In the genomic region with DNA sequence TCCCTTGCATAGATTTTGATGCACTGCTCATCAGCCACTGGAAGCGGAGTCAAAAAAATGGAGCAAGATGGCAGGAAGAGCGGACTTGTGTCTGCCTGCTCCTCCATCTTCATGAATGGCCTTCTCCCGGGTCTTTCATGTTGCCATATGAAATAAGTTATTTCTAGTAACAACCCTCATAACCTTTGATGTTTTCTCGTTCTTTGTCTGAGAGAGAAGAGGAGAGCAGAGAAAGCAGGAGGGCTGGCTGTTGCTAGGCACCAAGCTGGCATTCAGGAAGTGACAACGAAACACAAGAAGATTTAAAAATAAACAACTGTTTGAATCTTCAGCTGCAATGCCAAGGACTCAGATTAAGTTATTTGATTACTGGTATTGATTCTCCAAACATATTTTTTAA, we compare ENCODE assay signal across 27 mouse cellular contexts.
DNase-seq lines count a peak whose midpoint lies in the region; ATAC-seq and TF ChIP-seq lines count a peak whose summit lies in the region.
"Had no signal": no experiment of that assay in that cellular context is flagged by ENCODE, and none has a peak within 500 bp of the region (broad histone marks: within the 10 kb centered on the region; RNA-seq: fewer than 3 reads in every experiment).

No protein-coding gene starts in this region.

- DNase-seq in forebrain, postnatal 0 days: peak; percentile 51
- peak; percentile 54 for DNase-seq in brain, adult 2 months (ENCODE audit: low read depth, low spot score)
- DNase-seq in brain, embryonic 18.5 days (ENCODE audit: low read depth, low spot score): peak; percentile 28
- DNase-seq in gastrocnemius, postnatal 14 days: no peak
- DNase-seq: adrenal gland, postnatal 14 days; cerebellum, adult 2 months; cerebellum, postnatal 14 days; gastrocnemius, postnatal 25 days; heart, adult 11 months; kidney, adult 8-10 months; kidney, postnatal 10 days; liver, postnatal 0 days; lung, postnatal 4 days; thymus, postnatal 14 days had no signal

- no peaks in the 10 kb centered on the region for H3K27me3 ChIP-seq in forebrain, postnatal 0 days (ENCODE audit: insufficient read depth, low read length)
- no peaks in the 10 kb centered on the region for H3K27me3 ChIP-seq in forebrain, embryonic 12.5 days
- no peaks in the 10 kb centered on the region for H3K27me3 ChIP-seq in midbrain, embryonic 15.5 days (replicated peaks)
- no peaks in the 10 kb centered on the region for H3K27me3 ChIP-seq in midbrain, embryonic 13.5 days
- H3K27me3 ChIP-seq: heart, embryonic 15.5 days; limb, embryonic 13.5 days; megakaryocyte, embryonic 14.5 days; stomach, embryonic 15.5 days had no signal

- H3K9me3 ChIP-seq in forebrain, postnatal 0 days (ENCODE audit: low read length): no peaks in the 10 kb centered on the region
- no peaks in the 10 kb centered on the region for H3K9me3 ChIP-seq in forebrain, embryonic 12.5 days
- no peaks in the 10 kb centered on the region for H3K9me3 ChIP-seq in midbrain, embryonic 15.5 days
- H3K9me3 ChIP-seq in midbrain, embryonic 13.5 days: no peaks in the 10 kb centered on the region
- H3K9me3 ChIP-seq: heart, embryonic 10.5 days; heart, embryonic 15.5 days; limb, embryonic 13.5 days; megakaryocyte, embryonic 14.5 days; stomach, embryonic 15.5 days had no signal

- H3K4me3 ChIP-seq in forebrain, postnatal 0 days (ENCODE audit: low read depth, low read length): no peak overlapping the region
- no peak overlapping the region for H3K4me3 ChIP-seq in forebrain, embryonic 12.5 days (replicated peaks)
- H3K4me3 ChIP-seq in midbrain, embryonic 15.5 days: no peak overlapping the region
- H3K4me3 ChIP-seq in midbrain, embryonic 13.5 days (replicated peaks): no peak overlapping the region
- H3K4me3 ChIP-seq: erythroblast, embryonic 14.5 days; heart, embryonic 10.5 days; heart, embryonic 15.5 days; limb, embryonic 13.5 days; megakaryocyte, embryonic 14.5 days; stomach, embryonic 15.5 days had no signal

- WGBS in forebrain, postnatal 0 days: 45% methylated on average over 5 of the region's 5 CpGs
- WGBS in forebrain, embryonic 12.5 days: 75% methylated on average over 5 of the region's 5 CpGs
- 55% methylated on average over 5 of the region's 5 CpGs for WGBS in midbrain, embryonic 15.5 days
- 57% methylated on average over 5 of the region's 5 CpGs for WGBS in midbrain, embryonic 13.5 days

- intact Hi-C loops in gastrocnemius, postnatal 14 days (cut with DNase I; ENCODE audit: low total_unique reads): no loop called here

- no peak for TF ChIP-seq CTCF in forebrain, postnatal 0 days (IDR thresholded peaks at IDR 0.05; ENCODE audit: low read depth)

- ATAC-seq in forebrain, postnatal 0 days: peak; percentile 89
- ATAC-seq in forebrain, embryonic 12.5 days (ENCODE audit: low FRiP score): no peak
- ATAC-seq in midbrain, embryonic 15.5 days (replicated peaks): peak; percentile 66; the same call in 1 of the 2 replicates
- ATAC-seq in midbrain, embryonic 13.5 days: no peak
- ATAC-seq: CD4-positive, CD25-positive, alpha-beta regulatory T cell, adult 4 months; intestine, embryonic 16.5 days; liver, postnatal 0 days; lung, postnatal 0 days had no signal

- peak overlapping the region; percentile 70 for H3K27ac ChIP-seq in forebrain, postnatal 0 days (ENCODE audit: low read depth, low read length)
- H3K27ac ChIP-seq in forebrain, embryonic 12.5 days: no peak overlapping the region
- H3K27ac ChIP-seq in midbrain, embryonic 15.5 days: no peak overlapping the region
- no peak overlapping the region for H3K27ac ChIP-seq in midbrain, embryonic 13.5 days
- H3K27ac ChIP-seq: heart, embryonic 10.5 days; heart, embryonic 15.5 days; limb, embryonic 13.5 days; stomach, embryonic 15.5 days had no signal

- H3K9ac ChIP-seq in forebrain, postnatal 0 days: no peak overlapping the region
- no peak overlapping the region for H3K9ac ChIP-seq in forebrain, embryonic 12.5 days
- H3K9ac ChIP-seq in midbrain, embryonic 15.5 days: no peak overlapping the region
- no peak overlapping the region for H3K9ac ChIP-seq in midbrain, embryonic 13.5 days (replicated peaks)
- H3K9ac ChIP-seq: heart, embryonic 15.5 days; limb, embryonic 13.5 days; liver, postnatal 0 days; stomach, embryonic 15.5 days had no signal

- H3K36me3 ChIP-seq in forebrain, postnatal 0 days (ENCODE audit: insufficient read depth): no peaks in the 10 kb centered on the region
- H3K36me3 ChIP-seq in forebrain, embryonic 12.5 days (replicated peaks): no peaks in the 10 kb centered on the region
- H3K36me3 ChIP-seq in midbrain, embryonic 15.5 days (replicated peaks): no peaks in the 10 kb centered on the region
- no peaks in the 10 kb centered on the region for H3K36me3 ChIP-seq in midbrain, embryonic 13.5 days
- H3K36me3 ChIP-seq: heart, embryonic 10.5 days; heart, embryonic 15.5 days; limb, embryonic 13.5 days; stomach, embryonic 15.5 days had no signal

- peaks cover 8% of the 10 kb centered on the region; the same call in 1 of the 2 replicates for H3K4me1 ChIP-seq in forebrain, postnatal 0 days (ENCODE audit: insufficient read depth)
- peaks cover 3% of the 10 kb centered on the region; the same call in 1 of the 2 replicates for H3K4me1 ChIP-seq in forebrain, embryonic 12.5 days
- 0 out of 2 replicates have a peak, but pooled peaks cover 3% of the 10 kb centered on the region for H3K4me1 ChIP-seq in midbrain, embryonic 15.5 days
- no peaks in the 10 kb centered on the region for H3K4me1 ChIP-seq in midbrain, embryonic 13.5 days (replicated peaks)
- H3K4me1 ChIP-seq: heart, embryonic 10.5 days; heart, embryonic 15.5 days; limb, embryonic 13.5 days; stomach, embryonic 15.5 days had no signal

- H3K4me2 ChIP-seq in forebrain, postnatal 0 days (ENCODE audit: low read depth): no peak overlapping the region
- no peak overlapping the region for H3K4me2 ChIP-seq in forebrain, embryonic 12.5 days
- H3K4me2 ChIP-seq in midbrain, embryonic 15.5 days: no peak overlapping the region
- H3K4me2 ChIP-seq in midbrain, embryonic 13.5 days (replicated peaks): no peak overlapping the region
- H3K4me2 ChIP-seq: heart, embryonic 15.5 days; limb, embryonic 13.5 days; liver, embryonic 11.5 days; stomach, embryonic 15.5 days had no signal

Comparison
In these comparisons a context has a peak if more than half of its experiments do, and no peak if none do; other contexts are left out.
1. ATAC-seq: peak in forebrain, postnatal 0 days (single experiment) and midbrain, embryonic 15.5 days (single experiment); none in forebrain, embryonic 12.5 days (single experiment) and midbrain, embryonic 13.5 days (single experiment).